Mouse (Mus musculus) layer of hippocampus, adult 9-11 months (tissue): ENCODE measurements at regions not wholly inside any gene's neighbourhood (a gene's known extent, or its start where the extent isn't known, plus 50 kb on each side); places are given as distances from the start of the nearest gene placed in this dataset.

Experiments used
- DNase-seq: peaks from one replicate; pipeline ENCODE4 v3.0.0; 2022

DNA sequence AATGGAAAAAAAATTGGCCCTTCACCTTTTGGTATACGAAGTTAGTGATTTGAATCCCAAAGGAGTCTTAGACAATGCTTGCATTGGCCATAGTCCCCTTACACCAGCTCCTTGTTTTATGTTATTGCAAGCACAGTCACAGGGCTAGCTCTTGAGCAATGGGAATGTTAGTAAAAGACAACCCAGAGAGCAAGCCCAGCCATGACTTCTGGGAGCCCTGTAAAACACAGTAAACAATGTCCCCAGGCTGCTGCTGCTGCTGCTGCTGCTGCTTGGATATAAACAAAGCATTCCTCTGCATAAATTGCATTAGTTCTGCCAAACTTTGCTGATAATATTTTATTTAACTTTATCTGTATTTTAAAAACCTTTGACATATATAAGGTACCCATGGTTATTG lies 334.0 kb downstream of the Med10 start:
- no peak for DNase-seq

GRCm38 (mm10) chr13:70144461-70144860 lies 342.3 kb downstream of the Med10 start:
- no peak for DNase-seq

- DNase-seq: no peak
Observed at GRCm38 (mm10) chr13:70145466-70145865, 343.3 kb downstream of the Med10 start.

GRCm38 (mm10) chr13:70149041-70149898 lies 347.1 kb downstream of the Med10 start:
- no peak for DNase-seq

DNA sequence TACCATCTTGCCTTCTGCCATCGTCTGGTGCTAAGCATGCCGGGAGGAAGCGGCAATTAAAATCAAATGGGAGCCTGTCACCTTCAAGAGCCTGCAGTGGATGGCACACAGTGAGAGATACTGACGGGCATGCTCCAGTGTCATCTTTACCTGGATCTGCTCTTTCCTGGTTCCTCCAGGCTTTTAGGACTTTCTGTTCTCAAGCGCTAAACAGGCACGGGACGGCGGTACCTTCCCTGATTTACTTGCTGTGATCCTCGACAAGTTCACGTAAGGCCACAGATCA lies 347.6 kb downstream of the Med10 start:
- DNase-seq: no peak

DNA sequence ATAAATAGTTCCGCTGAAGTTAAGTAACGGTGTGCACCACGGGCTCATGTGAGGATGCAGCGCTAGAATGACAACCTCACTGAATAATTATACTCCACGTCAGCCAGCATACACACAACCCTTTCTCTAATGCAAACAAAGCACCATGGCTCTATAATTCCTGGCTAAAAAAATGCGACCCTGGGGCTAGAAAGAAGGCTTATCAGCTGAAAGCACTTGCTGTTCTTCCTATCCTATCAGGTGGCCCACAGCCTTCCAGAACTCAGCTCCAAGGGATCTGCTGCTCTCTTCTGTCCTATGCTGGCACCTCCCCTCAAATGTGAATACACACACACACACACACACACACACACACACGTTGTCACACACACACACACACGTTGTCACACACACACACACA lies 350.9 kb downstream of the Med10 start:
- DNase-seq: no peak

DNA sequence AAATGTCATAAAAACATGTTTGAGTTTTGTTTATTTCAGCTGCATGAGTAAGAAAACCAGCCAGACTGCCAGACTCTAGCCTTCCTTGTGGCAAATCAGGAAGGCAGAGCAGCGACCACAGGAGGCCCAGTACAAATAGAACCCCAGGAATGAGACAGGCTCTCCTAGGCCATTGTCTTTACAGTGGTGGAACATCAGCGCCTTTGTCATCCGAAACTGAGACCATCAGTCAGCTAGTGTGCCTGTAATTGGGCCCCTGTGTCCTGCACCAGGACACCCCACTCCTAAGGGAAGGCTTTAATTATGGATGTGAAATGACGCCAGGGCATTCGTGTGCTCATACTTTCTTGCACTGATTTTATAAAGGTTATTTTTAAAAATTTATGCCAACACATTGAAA lies 353.4 kb downstream of the Med10 start:
- no peak for DNase-seq

GRCm38 (mm10) chr13:70156975-70157588 lies 354.9 kb downstream of the Med10 start:
- no peak for DNase-seq

DNA sequence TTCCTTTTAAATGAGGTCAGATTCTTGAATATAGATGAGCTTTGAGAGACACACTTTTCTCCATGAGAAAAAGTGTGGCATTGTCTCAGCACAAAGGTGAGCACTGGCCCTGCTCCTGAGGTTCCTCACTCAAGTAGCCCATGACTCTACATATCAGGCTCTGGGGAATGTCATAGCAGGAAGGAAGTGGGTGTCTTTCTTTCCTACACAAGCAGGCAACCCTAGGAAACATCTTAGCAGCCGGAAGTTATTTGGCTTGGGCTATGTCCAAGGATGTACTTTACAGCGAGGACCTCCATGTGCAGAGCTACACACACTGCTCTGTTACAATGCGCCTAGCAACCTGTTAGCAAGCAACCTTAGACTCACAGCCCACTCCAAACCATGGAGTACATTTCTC lies 356.9 kb downstream of the Med10 start:
- no peak for DNase-seq

DNA sequence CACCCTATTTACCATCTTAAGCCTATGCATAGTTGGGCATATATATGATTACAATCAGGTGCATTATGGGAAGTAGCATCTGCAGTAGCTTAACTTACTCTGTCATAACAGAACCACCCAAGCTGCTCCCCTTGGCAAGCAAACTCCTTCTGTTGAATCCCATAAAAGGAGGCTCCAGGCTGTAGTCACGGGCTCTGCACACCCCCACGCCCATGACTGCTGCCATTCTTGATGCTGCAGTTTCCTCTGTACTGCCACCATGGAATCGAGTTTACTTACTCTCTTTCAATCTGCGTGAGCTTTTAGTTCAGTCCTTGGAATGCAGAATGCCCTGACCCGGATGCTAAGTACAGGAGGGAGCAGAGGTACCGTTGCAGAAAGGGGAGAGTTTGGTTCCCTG lies 357.4 kb downstream of the Med10 start:
- DNase-seq: peak; percentile 82

DNA sequence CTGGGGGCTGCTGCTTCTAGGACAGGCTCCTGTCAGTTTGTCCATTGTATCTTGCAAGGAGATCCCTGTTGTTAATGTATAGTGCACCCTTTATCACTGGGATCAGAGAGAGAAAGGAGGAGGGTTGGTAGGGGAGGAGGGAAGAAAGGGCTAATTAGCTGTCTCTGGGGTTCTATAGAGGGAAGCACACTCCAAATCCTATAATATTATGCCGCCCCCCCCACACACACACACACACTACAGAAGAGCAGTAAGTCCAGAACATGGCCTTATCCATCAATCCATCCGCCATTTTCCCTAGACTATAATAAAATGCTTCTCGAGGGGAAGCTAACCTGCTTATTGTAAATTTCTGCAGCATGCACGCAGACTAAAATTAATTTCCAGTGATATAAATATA lies 359.9 kb downstream of the Med10 start:
- DNase-seq: no peak

- no peak for DNase-seq
Observed at GRCm38 (mm10) chr13:70165511-70166225, 363.5 kb downstream of the Med10 start.

DNA sequence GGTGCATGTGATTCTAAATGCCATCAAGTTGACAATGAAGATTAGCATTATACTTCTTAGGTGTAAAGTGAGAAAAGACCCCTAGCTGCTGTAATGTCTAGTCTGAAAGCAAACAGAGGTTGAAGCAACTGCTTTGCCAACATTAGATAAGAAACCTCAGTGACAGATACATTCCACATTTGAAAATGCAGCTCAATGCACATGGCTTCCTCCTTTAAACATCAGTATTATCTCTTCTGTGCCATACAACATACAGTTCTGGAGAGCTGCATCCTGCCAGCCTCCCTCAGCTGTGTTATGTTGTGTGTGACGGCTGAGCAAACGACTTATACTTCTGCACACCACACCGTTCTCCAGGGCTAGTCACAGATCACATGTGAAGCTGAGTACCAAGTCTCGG lies 365.6 kb downstream of the Med10 start:
- no peak for DNase-seq

DNA sequence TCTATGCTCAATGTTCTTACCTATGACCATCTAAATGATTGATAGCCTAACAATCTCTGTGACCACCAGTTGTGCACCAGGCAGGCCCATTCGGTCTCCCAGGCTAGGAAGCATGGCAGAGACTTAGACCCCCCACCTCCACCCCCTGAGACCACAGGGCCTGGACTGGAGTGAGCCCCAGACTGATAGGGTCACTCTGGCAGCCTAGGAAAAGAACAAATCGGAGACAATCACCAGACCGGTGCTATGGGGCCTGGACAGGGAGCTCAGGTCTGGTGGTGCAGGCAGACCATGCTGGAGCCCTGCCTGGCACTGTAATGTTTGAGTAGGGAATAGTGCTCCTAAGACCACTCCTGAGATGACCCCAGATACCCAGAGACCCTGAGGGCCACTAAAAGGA lies 366.7 kb downstream of the Med10 start:
- DNase-seq: no peak

GRCm38 (mm10) chr13:70177066-70177465 lies 374.9 kb downstream of the Med10 start:
- no peak for DNase-seq

- DNase-seq: no peak
Observed at GRCm38 (mm10) chr13:70178073-70178491, 375.9 kb downstream of the Med10 start.

- no peak for DNase-seq
Observed at GRCm38 (mm10) chr13:70190978-70191377, 388.8 kb downstream of the Med10 start.

DNA sequence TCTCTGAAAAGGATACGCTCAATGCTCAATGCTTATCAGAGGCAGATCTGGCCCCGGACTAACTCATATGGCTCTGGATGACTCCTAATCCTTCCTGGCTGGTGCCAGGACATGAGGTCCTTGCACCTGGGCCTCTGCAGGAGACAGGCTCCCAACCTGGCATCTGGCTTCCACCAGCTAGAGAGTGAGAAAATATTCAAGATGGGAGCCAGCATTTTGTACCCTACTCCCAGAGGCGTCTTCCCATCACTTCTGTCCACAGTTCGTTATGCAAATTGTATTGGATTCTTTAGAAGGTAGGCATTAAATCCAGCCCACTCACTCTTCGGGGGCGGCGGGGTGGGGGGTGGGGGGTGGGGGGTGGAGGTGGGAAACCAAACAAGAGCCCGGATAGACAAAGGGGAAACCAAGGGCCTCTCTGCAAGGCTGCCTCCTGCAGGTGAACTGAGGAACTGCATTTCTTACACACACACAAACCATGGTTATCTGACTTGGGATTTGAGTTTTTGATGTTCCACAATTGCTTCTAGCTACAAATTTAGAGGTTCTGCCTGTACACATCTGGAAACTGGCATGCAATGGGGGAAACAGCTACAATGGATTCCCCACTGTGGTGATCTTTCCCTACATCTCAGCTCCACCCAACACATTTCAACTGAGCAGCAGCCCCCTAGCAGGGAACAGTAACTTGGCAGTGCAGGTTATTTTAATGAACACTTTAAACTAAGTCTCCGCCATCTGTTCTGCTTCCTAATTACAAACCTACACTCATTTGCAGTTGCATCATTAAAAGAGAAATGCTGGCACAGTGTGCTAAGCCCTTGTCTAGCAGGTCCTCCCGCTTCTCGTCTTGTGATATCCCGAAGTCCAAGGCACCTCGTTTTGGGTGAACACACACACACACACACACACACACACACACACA lies 390.2 kb downstream of the Med10 start:
- DNase-seq: peak; percentile 75

GRCm38 (mm10) chr13:70193270-70193669 lies 391.1 kb downstream of the Med10 start:
- DNase-seq: no peak

DNA sequence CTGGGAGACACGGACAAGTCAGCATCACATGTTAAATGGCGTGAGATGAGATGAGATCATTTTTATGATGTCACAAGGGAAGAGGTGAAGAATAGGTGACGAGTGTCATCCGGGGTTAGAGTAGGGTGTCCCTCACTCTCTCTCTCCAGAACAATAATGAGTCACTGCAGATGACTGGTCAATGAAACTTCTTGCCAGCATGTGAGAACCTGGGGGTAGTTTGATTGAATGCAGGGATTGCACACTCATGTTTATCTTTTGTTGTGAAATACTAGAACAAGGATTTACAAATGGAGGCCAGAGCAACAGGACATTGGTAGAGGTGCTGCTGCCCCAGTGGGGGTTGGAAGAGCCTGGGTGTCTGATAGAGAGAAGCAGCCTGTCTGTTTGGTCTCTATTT lies 393.7 kb downstream of the Med10 start:
- no peak for DNase-seq

DNA sequence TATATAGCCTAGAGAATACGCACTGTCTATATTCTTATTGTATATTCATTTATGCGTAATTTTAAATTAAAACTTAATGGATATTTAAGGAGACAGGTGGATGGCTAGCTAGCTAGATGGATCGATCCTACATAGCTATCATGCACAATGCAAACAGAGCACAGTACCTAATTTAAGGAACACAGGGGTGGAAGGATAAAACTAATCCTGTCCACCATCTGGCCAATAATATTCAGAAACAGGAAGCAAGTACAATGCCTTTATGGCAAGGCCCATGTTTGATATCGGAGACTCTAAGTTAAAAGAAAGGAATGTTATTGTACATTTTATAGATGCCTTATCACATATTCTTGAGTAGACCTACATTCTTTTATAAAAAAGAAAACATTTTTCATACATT lies 396.4 kb downstream of the Med10 start:
- DNase-seq: no peak

- no peak for DNase-seq
Observed at GRCm38 (mm10) chr13:70199087-70199486, 396.9 kb downstream of the Med10 start.

DNA sequence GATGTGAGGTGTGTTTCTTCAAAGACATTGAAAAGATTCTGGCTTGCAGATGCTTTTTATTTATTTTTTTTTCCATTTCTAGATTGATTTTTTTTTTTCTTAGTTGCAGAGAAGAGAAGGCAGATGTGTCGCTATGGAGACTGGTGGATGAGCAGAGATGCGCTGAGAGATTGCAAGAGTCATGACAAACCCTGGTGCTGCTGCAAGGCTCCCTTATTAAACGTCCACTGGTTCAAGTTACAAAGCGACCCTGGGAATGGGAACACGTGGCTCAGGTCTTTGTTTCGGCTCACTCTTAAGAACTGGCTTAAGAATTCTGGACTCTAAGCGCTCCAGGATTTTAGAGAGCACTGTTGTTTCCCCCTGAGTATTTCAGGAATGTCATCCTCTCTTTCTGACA lies 403.1 kb downstream of the Med10 start:
- no peak for DNase-seq
